16 mouse cellular contexts compared by ENCODE assay signal in genomic region chr9:15954338-15954704, GRCm38 (mm10).
DNase-seq lines count a peak whose midpoint lies in the region; TF ChIP-seq lines count a peak whose summit lies in the region.
"Had no signal": no experiment of that assay in that cellular context is flagged by ENCODE, and none has a peak within 500 bp of the region (broad histone marks: within the 10 kb centered on the region; RNA-seq: fewer than 3 reads in every experiment).

No protein-coding gene starts in this region.

- H3K36me3 ChIP-seq in MEL (ENCODE audit: control insufficient read depth in 1 of 2, insufficient read depth in 2 of 2, low read length in 2 of 2): peaks cover 0 to 20% of the 10 kb centered on the region in 2 experiments; a peak in 2 of 4 replicates
- H3K36me3 ChIP-seq: G1E had no signal

- TF ChIP-seq CTCF in MEL (IDR thresholded peaks at IDR 0.05 in 2 of 3, conservative IDR thresholded peaks at IDR 0.05 in 1 of 3; ENCODE audit: control insufficient read depth in 1 of 3, insufficient read depth in 1 of 3, low read depth in 2 of 3, low read length in 3 of 3, poor library complexity in 1 of 3, severe bottlenecking in 1 of 3): no peak

- TF ChIP-seq POLR2A in MEL (IDR thresholded peaks at IDR 0.05; ENCODE audit: control insufficient read depth in 1 of 2, insufficient read depth in 1 of 2, low read depth in 1 of 2, low read length in 2 of 2, poor library complexity in 1 of 2): no peak

- TF ChIP-seq EP300 in MEL (IDR thresholded peaks at IDR 0.05; ENCODE audit: low read depth in 1 of 2, low read length in 2 of 2): peak; percentile 63 to 74

- peak overlapping the region in 1 of 2 experiments; percentile 19; a peak in 2 of 4 replicates for H3K4me3 ChIP-seq in MEL (ENCODE audit: control insufficient read depth in 1 of 2, insufficient read depth in 1 of 2, low read depth in 2 of 2, low read length in 2 of 2)

- peak; percentile 67 for DNase-seq in MEL (ENCODE audit: low read depth, low spot score)
- DNase-seq in heart, adult 18-20 months: no peak
- DNase-seq: adrenal gland, adult 2 months; adrenal gland, adult 8-10 months; adrenal gland, postnatal 10 days; adrenal gland, postnatal 14 days; adrenal gland, postnatal 25 days; adrenal gland, postnatal 36 days; B cell, adult 2 months; cerebellum, adult 11 months; cerebellum, adult 11-12 months; cerebellum, adult 18-20 months; cerebellum, adult 2 months; cerebellum, adult 8-10 months had no signal

- peaks cover 15 to 17% of the 10 kb centered on the region in 2 experiments for H3K4me1 ChIP-seq in MEL (ENCODE audit: control insufficient read depth in 1 of 2, insufficient read depth in 2 of 2, low read length in 2 of 2)

- H3K27ac ChIP-seq in MEL (ENCODE audit: control insufficient read depth, low read depth, low read length): peak overlapping the region; percentile 30

- no peaks in the 10 kb centered on the region for H3K27me3 ChIP-seq in MEL (ENCODE audit: control insufficient read depth in 1 of 2, insufficient read depth in 2 of 2, low read length in 2 of 2)
- H3K27me3 ChIP-seq: CH12.LX had no signal

- no peak for TF ChIP-seq RAD21 in MEL (IDR thresholded peaks at IDR 0.05; ENCODE audit: low read depth, low read length)

- no peaks in the 10 kb centered on the region for H3K9me3 ChIP-seq in MEL (replicated peaks; ENCODE audit: insufficient read depth, low read length)
- H3K9me3 ChIP-seq: G1E had no signal

- no peak overlapping the region for H3K9ac ChIP-seq in MEL (ENCODE audit: control insufficient read depth, low read depth, low read length, poor library complexity, severe bottlenecking)

- no peaks in the 10 kb centered on the region for H3K79me2 ChIP-seq in MEL (ENCODE audit: control insufficient read depth, insufficient read depth, low read length, poor library complexity)

TF ChIP-seq in MEL, 35 proteins besides CTCF, POLR2A, EP300 and RAD21:
- TF ChIP-seq CHD1 (IDR thresholded peaks at IDR 0.05; ENCODE audit: low read depth, low read length) (no peak), ELF1 (IDR thresholded peaks at IDR 0.05; ENCODE audit: low read depth, low read length) (peak; percentile 52; the same call in 1 of the 2 replicates), RCOR1 (IDR thresholded peaks at IDR 0.05; ENCODE audit: low read depth, low read length) (peak; percentile 29; the same call in 1 of the 2 replicates), SIN3A (IDR thresholded peaks at IDR 0.05; ENCODE audit: low read length) (peak; percentile 29; the same call in 1 of the 2 replicates), TCF12 (IDR thresholded peaks at IDR 0.05; ENCODE audit: low read depth, low read length) (peak; percentile 34; the same call in 1 of the 2 replicates), GATA1 (IDR thresholded peaks at IDR 0.05; ENCODE audit: low read depth, low read length) (peak; percentile 83), ZKSCAN1 (IDR thresholded peaks at IDR 0.05; ENCODE audit: low read depth, low read length) (no peak), NELFE (IDR thresholded peaks at IDR 0.05; ENCODE audit: low read depth, low read length) (no peak)
